12 mouse cellular contexts compared by ENCODE assay signal in the genomic region with DNA sequence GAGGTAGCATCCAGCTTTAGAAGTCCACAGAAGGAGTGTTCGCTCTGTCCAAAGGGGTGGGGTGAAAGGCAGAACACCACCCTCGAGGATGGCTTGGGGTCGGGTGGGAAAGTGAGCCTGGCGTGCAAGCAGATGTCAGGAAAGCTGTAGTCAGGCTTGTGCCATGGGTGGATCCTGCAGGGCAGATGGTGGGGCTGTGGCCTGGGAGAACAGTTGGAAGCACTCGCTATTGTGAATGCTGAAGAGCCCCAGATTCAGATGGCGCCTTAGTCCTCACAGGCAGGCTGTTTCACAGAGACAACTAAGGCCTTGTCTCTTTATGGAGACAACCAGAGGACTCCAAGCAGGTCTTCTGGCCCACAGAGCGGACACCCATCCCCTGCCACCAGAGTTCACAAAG.
"Had no signal": no experiment of that assay in that cellular context is flagged by ENCODE, and none has a peak within 500 bp of the region (broad histone marks: within the 10 kb centered on the region; RNA-seq: fewer than 3 reads in every experiment).

No protein-coding gene starts in this region.

- H3K27ac ChIP-seq: kidney, postnatal 0 days; left cerebral cortex, adult 2 months; limb, embryonic 15.5 days; liver, embryonic 12.5 days had no signal

- DNase-seq: kidney, adult 8-10 months; kidney, postnatal 36 days; lung, embryonic 14.5 days; lung, postnatal 10 days; lung, postnatal 4 days; spleen, adult 18-20 months; thymus, adult 18-20 months; thymus, postnatal 14 days had no signal

- H3K4me3 ChIP-seq: left cerebral cortex, adult 2 months; limb, embryonic 15.5 days; liver, embryonic 12.5 days had no signal

- H3K36me3 ChIP-seq: limb, embryonic 15.5 days; liver, embryonic 12.5 days had no signal
